Mouse (Mus musculus) urinary bladder, adult 18-20 months (tissue): ENCODE measurements around the gene Casp3.
"Not testable (repeated sequence)": the region's sequence is repeated elsewhere in the genome, so short reads cannot be mapped to it uniquely, and the experiment has no call there.

Experiments
- DNase-seq, 2 experiments: peaks; one replicate each; pipeline ENCODE4 v3.0.0; 2022; ENCODE audit warnings: low spot score in 2 of 2, mixed read lengths in 2 of 2

The Casp3 gene

GRCm38 (mm10) chr8:46616879-46617689 is at the start of gene Casp3, which contains the start of gene Primpol:
Gene Casp3 (plus strand): TSS chr8:46617291.
Gene Primpol (minus strand): TSS chr8:46617212.
- peak; percentile 92 to 94 for DNase-seq

GRCm38 (mm10) chr8:46567946-46568345 is 49.1 kb upstream of the Casp3 start:
- DNase-seq, result no peak

- no peak for DNase-seq
Measured at GRCm38 (mm10) chr8:46568942-46569341, 48.1 kb upstream of the Casp3 start.

- no peak for DNase-seq
Measured at GRCm38 (mm10) chr8:46569659-46570441, 47.2 kb upstream of the Casp3 start.

GRCm38 (mm10) chr8:46570673-46571072 is 46.4 kb upstream of the Casp3 start:
- no peak for DNase-seq

- DNase-seq, result no peak
Measured at GRCm38 (mm10) chr8:46573446-46573845, 43.6 kb upstream of the Casp3 start.

- no peak for DNase-seq
Measured at GRCm38 (mm10) chr8:46573964-46574363, 43.1 kb upstream of the Casp3 start.

- DNase-seq, result no peak
Measured at GRCm38 (mm10) chr8:46578794-46579193, 38.3 kb upstream of the Casp3 start.

- not testable (repeated sequence) for DNase-seq
Measured at GRCm38 (mm10) chr8:46584328-46584727, 32.8 kb upstream of the Casp3 start.

- DNase-seq, result no peak
Measured at GRCm38 (mm10) chr8:46585576-46585975, 31.5 kb upstream of the Casp3 start.

GRCm38 (mm10) chr8:46587911-46588310 is 29.2 kb upstream of the Casp3 start:
- no peak for DNase-seq

- no peak for DNase-seq
Measured at GRCm38 (mm10) chr8:46588663-46589062, 28.4 kb upstream of the Casp3 start.

GRCm38 (mm10) chr8:46593067-46593466 is 24.0 kb upstream of the Casp3 start:
- DNase-seq, result no peak

- DNase-seq, result no peak
Measured at GRCm38 (mm10) chr8:46593772-46594171, 23.3 kb upstream of the Casp3 start.

GRCm38 (mm10) chr8:46595593-46595992 is 21.5 kb upstream of the Casp3 start:
- no peak for DNase-seq

GRCm38 (mm10) chr8:46596530-46596929 is 20.6 kb upstream of the Casp3 start:
- DNase-seq, result no peak

- no peak for DNase-seq
Measured at GRCm38 (mm10) chr8:46597411-46597810, 19.7 kb upstream of the Casp3 start.

- DNase-seq, result no peak
Measured at GRCm38 (mm10) chr8:46598114-46598513, 19.0 kb upstream of the Casp3 start.

- DNase-seq, result no peak
Measured at GRCm38 (mm10) chr8:46598753-46599152, 18.3 kb upstream of the Casp3 start.

- DNase-seq, result no peak
Measured at GRCm38 (mm10) chr8:46599314-46599904, 17.7 kb upstream of the Casp3 start.

- no peak for DNase-seq
Measured at GRCm38 (mm10) chr8:46600959-46601707, 16.0 kb upstream of the Casp3 start.

GRCm38 (mm10) chr8:46603587-46603986 is 13.5 kb upstream of the Casp3 start:
- no peak for DNase-seq
